Mouse (Mus musculus): ENCODE measurements at regions not wholly inside any gene's neighbourhood (a gene's known extent, or its start where the extent isn't known, plus 50 kb on each side); places are given as distances from the start of the nearest gene placed in this dataset.
"Not testable (repeated sequence)": the region's sequence is repeated elsewhere in the genome, so short reads cannot be mapped to it uniquely, and the experiment has no call there.

DNA sequence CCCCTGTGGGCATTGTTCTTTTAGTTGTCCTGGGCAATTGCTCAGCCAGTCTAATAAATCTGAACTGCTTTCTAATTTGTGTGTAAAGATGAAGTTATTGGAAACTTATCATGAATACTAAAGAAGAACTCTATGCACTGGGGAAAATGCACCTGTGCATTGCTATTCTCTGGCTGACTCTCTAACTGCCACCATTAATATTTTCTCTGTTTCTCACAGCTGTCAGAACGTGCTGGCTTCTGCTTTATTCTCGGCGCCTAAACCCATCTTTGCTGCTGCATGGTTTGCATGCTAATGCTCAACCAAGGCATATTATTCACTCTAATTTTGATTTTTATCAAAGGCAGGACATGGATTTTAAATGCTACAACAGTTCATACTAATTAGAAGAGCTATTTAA is 128.9 kb upstream of the Gm527 start:
- 60% methylated on average over 3 of the region's 3 CpGs for WGBS
- no peak overlapping the region for H3K9ac ChIP-seq (replicated peaks)
- ATAC-seq = no peak
- no peak overlapping the region for H3K4me2 ChIP-seq (replicated peaks)
- H3K36me3 ChIP-seq = no peaks in the 10 kb centered on the region
- no peak overlapping the region for H3K4me3 ChIP-seq (replicated peaks)
- no peaks in the 10 kb centered on the region for H3K27me3 ChIP-seq
- no peaks in the 10 kb centered on the region for H3K9me3 ChIP-seq
- no peaks in the 10 kb centered on the region for H3K4me1 ChIP-seq (replicated peaks)
- H3K27ac ChIP-seq = no peak overlapping the region

DNA sequence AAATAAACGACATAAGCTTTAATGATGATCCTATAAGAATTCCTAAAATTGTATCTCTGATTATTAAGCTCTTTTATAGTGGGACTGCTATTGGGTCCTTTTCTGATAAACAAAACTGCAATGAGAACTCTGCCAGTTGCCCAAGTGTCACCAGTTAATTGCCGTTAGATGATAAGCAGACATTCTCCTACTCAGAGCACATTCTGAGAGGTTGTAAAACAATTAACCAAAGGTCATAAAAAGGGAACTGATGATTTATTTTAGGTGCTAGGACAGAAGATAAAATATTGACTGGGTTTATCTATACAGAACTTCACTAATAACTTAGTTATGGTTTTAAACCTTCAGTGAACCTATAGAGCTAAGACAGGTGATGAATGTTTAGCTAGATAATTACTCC is 109.2 kb upstream of the Gm527 start:
- H3K9me3 ChIP-seq; ATAC-seq; H3K4me1 ChIP-seq (replicated peaks); H3K4me3 ChIP-seq (replicated peaks); H3K27ac ChIP-seq; H3K27me3 ChIP-seq; H3K9ac ChIP-seq (replicated peaks); H3K36me3 ChIP-seq; H3K4me2 ChIP-seq (replicated peaks): not testable (repeated sequence)
- 91% methylated on average over 2 of the region's 2 CpGs for WGBS

DNA sequence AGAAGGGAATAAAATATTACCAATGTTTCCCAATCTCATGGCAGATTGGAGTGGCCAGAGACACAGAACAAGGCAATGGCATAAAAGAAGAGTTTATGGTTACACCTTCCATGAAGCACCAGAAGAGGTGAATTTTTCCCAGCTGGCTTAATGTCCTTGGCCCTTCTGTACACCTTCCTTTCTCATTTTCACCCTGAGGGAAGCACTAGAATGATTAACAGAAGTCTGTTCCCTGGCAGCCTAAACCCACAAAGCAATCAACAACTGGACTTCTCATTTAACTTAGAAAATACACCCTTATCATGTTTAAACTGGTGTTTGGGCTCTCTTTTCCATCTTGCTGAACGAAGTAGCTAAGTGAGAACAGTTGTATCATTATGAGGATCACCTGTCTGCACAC is 107.6 kb upstream of the Gm527 start:
- Histone ChIP-seq H3K36me3 (no peaks in the 10 kb centered on the region), H3K27me3 (no peaks in the 10 kb centered on the region), H3K4me1 (replicated peaks) (no peaks in the 10 kb centered on the region), H3K4me3 (replicated peaks) (no peak overlapping the region), H3K27ac (no peak overlapping the region), H3K9me3 (no peaks in the 10 kb centered on the region), H3K9ac (replicated peaks) (no peak overlapping the region), H3K4me2 (replicated peaks) (no peak overlapping the region)
- ATAC-seq = no peak
- 86% methylated on average over 1 of the region's 1 CpGs for WGBS

DNA sequence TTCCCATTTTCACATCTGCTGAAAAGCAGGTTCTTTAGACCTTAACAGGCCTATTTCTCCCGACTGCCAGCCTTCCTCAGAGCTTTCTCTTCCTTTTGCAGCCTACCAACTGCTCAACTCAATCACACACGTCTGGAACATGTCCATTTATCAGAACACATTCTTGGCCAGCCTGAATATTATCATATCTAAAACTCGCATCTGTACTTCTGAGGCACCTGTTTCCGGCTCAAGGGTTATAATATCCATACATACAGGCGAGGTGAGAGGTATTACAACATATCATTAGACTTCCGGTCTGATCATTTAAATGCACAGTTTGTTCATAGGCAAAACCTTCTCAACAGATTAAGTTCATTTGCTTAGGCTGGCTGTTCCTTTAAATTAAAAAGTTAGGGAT is 101.8 kb upstream of the Gm527 start:
- WGBS = 83% methylated on average over 6 of the region's 6 CpGs
- no peak for ATAC-seq
- H3K9ac ChIP-seq (replicated peaks) = no peak overlapping the region
- no peaks in the 10 kb centered on the region for H3K9me3 ChIP-seq
- no peak overlapping the region for H3K4me3 ChIP-seq (replicated peaks)
- no peaks in the 10 kb centered on the region for H3K27me3 ChIP-seq
- H3K27ac ChIP-seq = no peak overlapping the region
- H3K36me3 ChIP-seq = no peaks in the 10 kb centered on the region
- H3K4me2 ChIP-seq (replicated peaks) = no peak overlapping the region
- H3K4me1 ChIP-seq (replicated peaks) = no peaks in the 10 kb centered on the region

DNA sequence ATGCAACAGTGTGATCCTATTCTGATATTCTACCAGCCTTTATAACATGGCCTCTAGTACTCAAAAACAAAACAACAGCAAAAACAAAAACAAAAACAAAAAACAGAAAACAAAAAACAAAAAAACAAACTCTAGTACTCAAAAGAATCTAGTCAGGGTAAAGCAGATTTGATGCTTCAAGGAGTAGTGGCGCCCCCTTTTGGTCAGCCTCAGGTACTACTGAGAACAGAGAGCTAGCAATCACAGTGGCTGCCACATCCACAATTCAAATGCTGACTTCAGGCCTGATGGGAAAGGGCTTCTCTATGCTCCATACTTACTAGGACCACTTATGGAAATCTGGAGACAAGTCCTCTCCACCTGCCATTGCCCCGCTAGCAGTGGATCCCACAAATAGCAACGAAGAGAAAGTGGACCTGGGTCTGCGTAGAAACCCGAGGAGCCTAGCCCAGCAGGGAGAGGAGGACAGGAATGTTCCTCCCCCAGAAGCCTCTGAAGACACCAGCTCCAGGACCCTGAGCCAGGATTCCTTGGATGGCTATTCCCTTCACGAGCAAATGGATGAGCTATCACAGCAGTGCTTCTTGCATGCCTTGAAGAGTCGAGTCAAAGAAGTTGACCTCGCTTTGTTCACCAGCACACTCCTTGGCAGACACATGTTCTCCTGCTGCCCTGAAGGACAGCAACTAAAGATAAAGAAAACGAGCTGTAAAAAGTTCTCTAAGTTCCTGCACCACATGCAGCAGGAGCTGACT is 100.5 kb upstream of the Gm527 start:
- Histone ChIP-seq H3K36me3 (no peaks in the 10 kb centered on the region), H3K4me2 (replicated peaks) (no peak overlapping the region), H3K4me1 (replicated peaks) (no peaks in the 10 kb centered on the region), H3K27me3 (no peaks in the 10 kb centered on the region), H3K9ac (replicated peaks) (no peak overlapping the region), H3K4me3 (replicated peaks) (no peak overlapping the region), H3K9me3 (no peaks in the 10 kb centered on the region), H3K27ac (no peak overlapping the region)
- no peak for ATAC-seq
- 67% methylated on average over 9 of the region's 9 CpGs for WGBS

DNA sequence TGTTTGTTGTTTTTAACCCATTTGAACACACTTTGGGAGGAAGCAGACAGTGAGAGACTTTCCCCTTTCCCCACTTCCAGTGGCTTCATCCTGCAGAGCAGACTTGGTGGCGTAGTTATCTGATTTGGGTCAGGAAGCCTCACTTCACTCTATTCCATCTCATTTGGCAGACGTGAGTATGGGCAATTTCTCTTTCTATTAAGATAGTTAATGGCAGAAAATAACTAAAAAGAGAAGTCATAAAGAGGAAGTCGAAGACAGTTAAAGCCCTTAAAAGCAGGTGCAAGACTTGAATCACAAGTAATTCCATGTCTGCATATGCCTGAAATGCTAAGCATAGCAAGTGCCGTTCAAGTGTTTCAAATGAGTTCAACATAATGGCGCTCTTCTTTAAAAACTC is 97.0 kb upstream of the Gm527 start:
- no peak overlapping the region for H3K4me2 ChIP-seq (replicated peaks)
- 88% methylated on average over 5 of the region's 5 CpGs for WGBS
- no peaks in the 10 kb centered on the region for H3K36me3 ChIP-seq
- no peak for ATAC-seq
- no peak overlapping the region for H3K9ac ChIP-seq (replicated peaks)
- H3K27me3 ChIP-seq = no peaks in the 10 kb centered on the region
- H3K9me3 ChIP-seq = no peaks in the 10 kb centered on the region
- no peaks in the 10 kb centered on the region for H3K4me1 ChIP-seq (replicated peaks)
- no peak overlapping the region for H3K4me3 ChIP-seq (replicated peaks)
- no peak overlapping the region for H3K27ac ChIP-seq

DNA sequence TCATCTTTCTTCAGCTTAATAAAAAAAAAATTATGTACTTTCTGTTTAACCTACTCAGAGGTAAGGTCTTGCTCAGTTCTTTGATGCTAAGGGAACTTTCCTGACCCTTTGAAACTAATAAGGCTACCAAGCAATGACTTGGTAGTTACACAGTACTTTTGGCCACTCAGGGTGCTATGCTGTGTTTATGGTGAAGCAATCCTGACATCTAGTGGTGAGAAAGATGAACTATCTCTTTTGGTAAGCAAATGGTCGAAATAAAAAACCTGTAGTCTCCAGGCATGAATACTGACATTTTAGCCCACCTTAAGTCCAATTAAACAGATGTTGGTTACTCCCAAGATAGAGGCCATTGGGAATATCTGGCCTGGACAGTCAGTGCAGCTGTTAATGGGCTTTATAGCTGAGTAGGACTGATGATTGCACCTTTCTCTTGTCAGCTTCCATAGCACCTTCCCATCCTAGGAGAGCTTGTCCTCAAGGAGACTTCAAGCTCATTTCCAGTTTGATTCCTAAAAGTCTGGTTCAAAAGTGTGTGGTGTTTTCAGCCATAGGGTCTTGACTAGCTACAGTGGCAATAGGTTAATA is 88.0 kb upstream of the Gm527 start:
- Histone ChIP-seq H3K4me3 (replicated peaks) (no peak overlapping the region), H3K4me1 (replicated peaks) (peaks cover 7% of the 10 kb centered on the region), H3K4me2 (replicated peaks) (no peak overlapping the region), H3K36me3 (no peaks in the 10 kb centered on the region), H3K27me3 (no peaks in the 10 kb centered on the region), H3K27ac (no peak overlapping the region), H3K9ac (replicated peaks) (no peak overlapping the region), H3K9me3 (no peaks in the 10 kb centered on the region)
- peak; percentile 87 for ATAC-seq
- WGBS = 14% methylated on average over 1 of the region's 1 CpGs

DNA sequence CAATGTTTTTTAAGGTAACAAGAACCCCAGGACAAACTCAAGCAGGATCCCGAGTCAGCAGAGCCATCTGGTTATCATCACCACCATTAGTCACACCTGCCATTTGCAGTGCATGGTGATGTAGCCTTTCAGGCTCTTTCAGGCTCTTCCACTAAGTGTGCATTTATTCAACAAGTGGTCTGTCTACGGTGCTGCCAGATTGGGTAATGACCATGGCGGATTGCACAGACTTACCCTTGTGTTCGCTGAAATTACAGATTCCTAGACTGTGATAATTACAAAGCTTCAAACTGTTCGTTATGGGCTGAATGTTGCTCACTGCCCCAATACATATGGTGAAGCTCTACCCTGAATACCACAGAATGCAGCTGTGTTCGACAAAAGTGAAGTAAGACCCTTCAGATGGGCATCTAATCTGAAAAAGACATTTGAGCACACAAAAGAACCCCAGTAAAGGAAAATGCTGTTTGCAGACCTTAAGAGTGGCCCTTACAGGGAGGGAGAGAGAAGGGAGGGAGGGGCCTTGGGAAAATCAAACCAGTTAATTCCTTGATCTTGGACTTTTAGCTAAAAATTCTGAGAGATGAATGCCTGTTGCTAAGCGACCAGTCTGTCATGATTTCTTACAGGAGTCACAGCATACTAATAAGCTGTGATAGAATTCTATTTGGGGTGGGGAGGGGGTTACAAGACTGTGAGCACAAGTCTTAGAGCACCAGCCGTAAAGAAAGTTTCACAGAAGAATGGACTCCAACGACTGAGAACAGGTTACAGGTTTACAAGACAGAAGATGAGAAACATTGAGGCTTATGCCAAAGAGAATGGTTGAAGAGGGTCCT is 85.2 kb upstream of the Gm527 start:
- Histone ChIP-seq H3K36me3 (no peaks in the 10 kb centered on the region), H3K27me3 (no peaks in the 10 kb centered on the region), H3K9me3 (no peaks in the 10 kb centered on the region), H3K9ac (replicated peaks) (no peak overlapping the region), H3K27ac (no peak overlapping the region), H3K4me2 (replicated peaks) (no peak overlapping the region), H3K4me1 (replicated peaks) (peaks cover 7% of the 10 kb centered on the region), H3K4me3 (replicated peaks) (no peak overlapping the region)
- ATAC-seq = peak; percentile 81
- 38% methylated on average over 9 of the region's 9 CpGs for WGBS

DNA sequence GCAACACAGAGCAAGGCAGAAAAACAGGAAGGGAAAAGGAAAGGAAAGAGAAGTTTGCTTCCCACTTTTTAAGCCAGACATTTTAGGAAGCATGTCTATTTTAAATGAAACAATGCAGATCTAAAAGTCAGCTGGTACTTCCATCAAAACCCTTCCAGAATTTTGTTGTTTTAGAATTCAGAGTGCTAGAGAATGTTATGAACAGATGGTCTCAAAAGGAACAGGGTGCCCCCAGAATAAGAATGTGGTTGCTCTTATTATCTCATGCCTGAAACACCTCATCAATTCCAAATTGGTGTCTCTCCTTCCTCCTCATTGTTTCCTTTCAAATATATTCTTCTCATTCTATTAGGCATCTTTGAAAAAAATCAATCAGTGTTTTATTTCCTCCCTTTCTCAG is 60.0 kb upstream of the Gm527 start:
- Histone ChIP-seq H3K27ac (no peak overlapping the region), H3K4me3 (replicated peaks) (no peak overlapping the region)
- no peak for ATAC-seq

More for the DNA sequence above, 60.0 kb upstream of the Gm527 start:
- no peaks in the 10 kb centered on the region for H3K4me1 ChIP-seq (replicated peaks)
- no peak overlapping the region for H3K4me2 ChIP-seq (replicated peaks)
- no peaks in the 10 kb centered on the region for H3K36me3 ChIP-seq
- H3K9ac ChIP-seq (replicated peaks) = no peak overlapping the region
- H3K27me3 ChIP-seq = no peaks in the 10 kb centered on the region
- H3K9me3 ChIP-seq = no peaks in the 10 kb centered on the region
